Mouse (Mus musculus): ENCODE measurements around the gene Slc26a11. TPM values are rescaled to one million over a fixed set of nuclear protein-coding genes. Genes with fewer than 3 reads are reported as not detected.

Gene Slc26a11
- total and polyA plus RNA-seq, 3 experiments = 1.4 to 3.3 (median 2.6) TPM

DNA sequence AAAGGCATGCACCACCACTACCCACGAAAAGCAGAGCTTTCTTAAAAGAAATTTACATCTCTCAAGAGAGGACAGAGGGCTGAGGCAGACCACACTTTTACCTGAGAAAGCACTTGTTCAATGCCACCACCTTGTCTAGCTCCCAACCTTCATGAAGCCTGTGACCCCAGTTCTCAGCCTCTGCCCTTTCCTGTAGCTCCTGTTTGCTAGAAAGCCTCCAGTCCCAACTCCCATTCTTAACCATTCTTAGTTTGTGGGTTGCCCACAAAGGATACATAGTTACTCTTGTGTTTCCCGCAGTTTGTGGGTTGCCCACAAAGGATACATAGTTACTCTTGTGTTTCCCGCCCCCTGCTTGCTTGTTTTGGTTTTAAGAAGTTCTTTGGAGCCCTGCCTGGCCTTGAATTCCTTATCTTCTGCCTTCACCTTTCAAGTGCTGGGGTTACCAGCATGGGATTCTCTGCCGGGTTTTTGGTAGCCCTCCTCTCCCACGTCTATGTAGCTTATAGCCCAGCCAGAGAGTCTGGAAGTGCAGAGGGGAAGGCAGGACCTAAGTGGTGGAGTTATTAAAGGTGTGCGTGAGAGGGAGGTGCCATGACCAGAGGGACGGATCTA, 36.1 kb downstream of the Slc26a11 start:
- in situ Hi-C loops (cut with MboI; ENCODE audit: low pct_ligation_motif_present, low pct_unique_long_range_greater_than_20kb, low sequenced_read_pairs) = no loop called here
- H3K4me3 ChIP-seq (replicated peaks in 1 of 3; ENCODE audit: low read depth in 2 of 3, low read length in 2 of 3, poor library complexity in 1 of 3) = peak overlapping the region; percentile 9 to 77 (median 22)
- dilution Hi-C loops (cut with MboI; ENCODE audit: extremely low pct_ligation_motif_present, extremely low pct_unique_long_range_greater_than_20kb, low sequenced_read_pairs) = no loop called here
- DNase-seq (ENCODE audit: extremely low read depth) = no peak
- peaks cover 7 to 13% of the 10 kb centered on the region in 2 experiments for H3K36me3 ChIP-seq (replicated peaks in 1 of 2; ENCODE audit: control insufficient read depth in 1 of 2, insufficient read depth in 1 of 2, low read length in 1 of 2)
- peaks cover 18 to 36% of the 10 kb centered on the region in 2 experiments for H3K4me1 ChIP-seq (ENCODE audit: control insufficient read depth in 1 of 2, insufficient read depth in 2 of 2)
- H3K9ac ChIP-seq (ENCODE audit: insufficient read depth, low read depth) = peak overlapping the region; percentile 90
- peak overlapping the region; percentile 39 for H3K4me2 ChIP-seq (ENCODE audit: insufficient read depth, low read depth, poor library complexity, severe bottlenecking)
- peak overlapping the region; percentile 28; the same call in 1 of the 2 replicates for H3K27ac ChIP-seq (ENCODE audit: insufficient read depth, low read depth)
- peaks cover 71% of the 10 kb centered on the region for H3K27me3 ChIP-seq (replicated peaks)
- TF ChIP-seq POLR2A (IDR thresholded peaks at IDR 0.05; ENCODE audit: low read depth, low read length) (no peak), CHD2 (IDR thresholded peaks at IDR 0.05; ENCODE audit: low read length) (no peak), MXI1 (IDR thresholded peaks at IDR 0.05; ENCODE audit: low read depth, low read length) (no peak)
- no peaks in the 10 kb centered on the region for H3K9me3 ChIP-seq (replicated peaks; ENCODE audit: low read length)
- H3K79me2 ChIP-seq (replicated peaks; ENCODE audit: control insufficient read depth, extremely low read depth, insufficient read depth, poor library complexity, severe bottlenecking) = no peaks in the 10 kb centered on the region

DNA sequence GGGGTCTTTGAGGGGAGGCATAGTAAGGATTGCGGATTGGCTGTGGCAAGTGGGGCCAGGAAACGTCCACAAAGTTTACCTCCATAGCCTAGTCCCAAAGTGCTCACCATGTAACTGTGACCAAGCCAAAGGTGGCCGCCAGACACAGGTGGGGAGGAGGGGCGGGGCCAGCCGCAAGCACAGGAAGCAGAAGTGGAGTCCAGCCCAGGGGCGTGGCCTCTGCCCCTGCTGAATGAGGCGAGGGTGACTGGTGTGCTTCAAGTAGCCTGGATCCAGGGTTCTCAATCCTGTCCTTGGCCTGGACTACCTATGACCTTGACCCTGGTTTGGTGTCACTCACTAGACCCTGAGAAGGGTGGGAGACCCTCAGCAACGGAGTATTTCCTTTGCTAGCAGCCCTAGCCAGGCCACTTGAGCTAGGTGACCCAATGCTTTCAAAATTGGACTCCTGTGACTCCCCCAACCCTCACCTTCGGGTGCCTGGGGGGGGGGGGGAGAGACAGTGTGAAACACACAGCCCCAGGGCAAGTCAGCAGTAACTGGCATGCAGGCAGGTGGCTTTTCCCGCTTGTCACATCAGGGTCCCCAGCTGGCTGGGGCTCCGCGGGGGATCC, 36.8 kb downstream of the Slc26a11 start:
- peak; percentile 82 for DNase-seq (ENCODE audit: extremely low read depth)
- peaks cover 72% of the 10 kb centered on the region for H3K27me3 ChIP-seq (replicated peaks)
- in situ Hi-C loops (cut with MboI; ENCODE audit: low pct_ligation_motif_present, low pct_unique_long_range_greater_than_20kb, low sequenced_read_pairs) (no loop called here), dilution Hi-C loops (cut with MboI; ENCODE audit: extremely low pct_ligation_motif_present, extremely low pct_unique_long_range_greater_than_20kb, low sequenced_read_pairs) (no loop called here)
- 0 out of 2 replicates have a peak, but pooled peaks have one; percentile 40 for TF ChIP-seq RCOR1 (conservative IDR thresholded peaks at IDR 0.05; ENCODE audit: low read depth, low read length)
- peak; percentile 67; the same call in 1 of the 2 replicates for TF ChIP-seq NELFE (IDR thresholded peaks at IDR 0.05; ENCODE audit: low read depth, low read length)
- TF ChIP-seq POLR2A (IDR thresholded peaks at IDR 0.05; ENCODE audit: low read depth, low read length) = peak; percentile 80
- TF ChIP-seq MXI1 (IDR thresholded peaks at IDR 0.05; ENCODE audit: low read depth, low read length) = peak; percentile 65; the same call in 1 of the 2 replicates
- peak; percentile 73 for TF ChIP-seq ZMIZ1 (IDR thresholded peaks at IDR 0.05; ENCODE audit: low read depth, low read length)
- 0 out of 2 replicates have a peak, but pooled peaks have one; percentile 14 for TF ChIP-seq IRF4 (IDR thresholded peaks at IDR 0.05; ENCODE audit: low read depth, low read length)
- TF ChIP-seq CHD2 (IDR thresholded peaks at IDR 0.05; ENCODE audit: low read length) = no peak
- no peak for TF ChIP-seq CHD1 (IDR thresholded peaks at IDR 0.05; ENCODE audit: low read depth, low read length)
- no peak for TF ChIP-seq NRF1 (IDR thresholded peaks at IDR 0.05; ENCODE audit: low read depth, low read length)
- TF ChIP-seq MAX (IDR thresholded peaks at IDR 0.05; ENCODE audit: low read length) = peak; percentile 80
- 0 out of 2 replicates have a peak, but pooled peaks have one; percentile 58 for TF ChIP-seq TCF12 (IDR thresholded peaks at IDR 0.05; ENCODE audit: low read depth, low read length)
- peak; percentile 78 for TF ChIP-seq SIN3A (IDR thresholded peaks at IDR 0.05; ENCODE audit: low read length)
- peak; percentile 64 for TF ChIP-seq ELF1 (IDR thresholded peaks at IDR 0.05; ENCODE audit: low read depth, low read length)
- TF ChIP-seq MAZ (IDR thresholded peaks at IDR 0.05; ENCODE audit: low read depth, low read length) = peak; percentile 61; the same call in 1 of the 2 replicates
- 0 out of 2 replicates have a peak, but pooled peaks have one; percentile 10 for TF ChIP-seq UBTF (IDR thresholded peaks at IDR 0.05; ENCODE audit: low read depth, low read length)
- peak; percentile 47; the same call in 1 of the 2 replicates for TF ChIP-seq MEF2A (IDR thresholded peaks at IDR 0.05; ENCODE audit: borderline replicate concordance, low read depth, low read length)
- peak; percentile 71; the same call in 1 of the 2 replicates for TF ChIP-seq TBP (conservative IDR thresholded peaks at IDR 0.05; ENCODE audit: low read depth, low read length)
- TF ChIP-seq MYC (IDR thresholded peaks at IDR 0.05; ENCODE audit: low read depth, low read length) = 0 out of 2 replicates have a peak, but pooled peaks have one; percentile 27
- no peak for TF ChIP-seq ZNF384 (IDR thresholded peaks at IDR 0.05; ENCODE audit: low read depth, low read length)
- TF ChIP-seq HCFC1 (IDR thresholded peaks at IDR 0.05; ENCODE audit: low read depth, low read length) = peak; percentile 35; the same call in 1 of the 2 replicates
- TF ChIP-seq KAT2A (IDR thresholded peaks at IDR 0.05; ENCODE audit: insufficient replicate concordance, low read length) = no peak
- H3K79me2 ChIP-seq (replicated peaks; ENCODE audit: control insufficient read depth, extremely low read depth, insufficient read depth, poor library complexity, severe bottlenecking) = no peaks in the 10 kb centered on the region
- peak overlapping the region; percentile 41 for H3K9ac ChIP-seq (ENCODE audit: insufficient read depth, low read depth)
- peak overlapping the region; percentile 26 for H3K27ac ChIP-seq (ENCODE audit: insufficient read depth, low read depth)
- peaks cover 18 to 36% of the 10 kb centered on the region in 2 experiments for H3K4me1 ChIP-seq (ENCODE audit: control insufficient read depth in 1 of 2, insufficient read depth in 2 of 2)
- H3K4me2 ChIP-seq (ENCODE audit: insufficient read depth, low read depth, poor library complexity, severe bottlenecking) = peak overlapping the region; percentile 39
- no peaks in the 10 kb centered on the region for H3K9me3 ChIP-seq (replicated peaks; ENCODE audit: low read length)
- H3K36me3 ChIP-seq (replicated peaks in 1 of 2; ENCODE audit: control insufficient read depth in 1 of 2, insufficient read depth in 1 of 2, low read length in 1 of 2) = peaks cover 7 to 15% of the 10 kb centered on the region in 2 experiments
- peak overlapping the region; percentile 9 to 22 (median 22) for H3K4me3 ChIP-seq (replicated peaks in 1 of 3; ENCODE audit: low read depth in 2 of 3, low read length in 2 of 3, poor library complexity in 1 of 3)

Measured in CH12.LX (cell line).